Mouse (Mus musculus): Measurements from ENCODE around the gene Pipox. TPM values are rescaled to one million over a fixed set of nuclear protein-coding genes. Genes with fewer than 3 reads are reported as not detected.

The Pipox gene
- total RNA-seq, 2 experiments from 2014 or later, result not detected

- Histone ChIP-seq H3K27ac (no peak overlapping the region), H3K4me3 (no peak overlapping the region)
- TF ChIP-seq CTCF (IDR thresholded peaks at IDR 0.05), result no peak
- DNase-seq, result no peak
- intact Hi-C loops (cut with DNase I), result no loop called here
Observed at GRCm38 (mm10) chr11:77864771-77865170, 29.1 kb downstream of the Pipox start.

- DNase-seq, result no peak
- no peak overlapping the region for H3K4me3 ChIP-seq
- no peak for TF ChIP-seq CTCF (IDR thresholded peaks at IDR 0.05)
- no peak overlapping the region for H3K27ac ChIP-seq
- intact Hi-C loops (cut with DNase I), result no loop called here
Observed at GRCm38 (mm10) chr11:77862887-77863286, 31.0 kb downstream of the Pipox start.

- intact Hi-C loops (cut with DNase I), result no loop called here
- no peak for DNase-seq
- no peak for TF ChIP-seq CTCF (IDR thresholded peaks at IDR 0.05)
- no peak overlapping the region for H3K4me3 ChIP-seq
- H3K27ac ChIP-seq, result no peak overlapping the region
Observed at GRCm38 (mm10) chr11:77860947-77861346, 32.9 kb downstream of the Pipox start.

GRCm38 (mm10) chr11:77858589-77858988 is 35.3 kb downstream of the Pipox start:
- DNase-seq, result no peak

GRCm38 (mm10) chr11:77857089-77857488 is 36.8 kb downstream of the Pipox start:
- Histone ChIP-seq H3K4me3 (no peak overlapping the region), H3K27ac (no peak overlapping the region)
- TF ChIP-seq CTCF (IDR thresholded peaks at IDR 0.05), result no peak
- no peak for DNase-seq
- intact Hi-C loops (cut with DNase I), result no loop called here

More at GRCm38 (mm10) chr11:77858589-77858988, 35.3 kb downstream of the Pipox start:
- no peak for TF ChIP-seq CTCF (IDR thresholded peaks at IDR 0.05)
- Histone ChIP-seq H3K4me3 (no peak overlapping the region), H3K27ac (no peak overlapping the region)
- intact Hi-C loops (cut with DNase I), result no loop called here

- TF ChIP-seq CTCF (IDR thresholded peaks at IDR 0.05), result no peak
- H3K4me3 ChIP-seq, result no peak overlapping the region
- intact Hi-C loops (cut with DNase I), result no loop called here
- no peak overlapping the region for H3K27ac ChIP-seq
- no peak for DNase-seq
Observed at GRCm38 (mm10) chr11:77855396-77855795, 38.5 kb downstream of the Pipox start.

GRCm38 (mm10) chr11:77854641-77855040 is 39.3 kb downstream of the Pipox start:
- no peak for TF ChIP-seq CTCF (IDR thresholded peaks at IDR 0.05)
- H3K27ac ChIP-seq, result no peak overlapping the region
- no peak for DNase-seq
- intact Hi-C loops (cut with DNase I), result loop anchor here (1.0 kb wide), 1 partner anchor 16 kb away; no protein-coding TSS in a partner anchor
- H3K4me3 ChIP-seq, result no peak overlapping the region

GRCm38 (mm10) chr11:77852941-77853668 is 40.8 kb downstream of the Pipox start:
- no peak overlapping the region for H3K4me3 ChIP-seq
- DNase-seq, result no peak
- intact Hi-C loops (cut with DNase I), result no loop called here
- TF ChIP-seq CTCF (IDR thresholded peaks at IDR 0.05), result no peak
- H3K27ac ChIP-seq, result no peak overlapping the region

GRCm38 (mm10) chr11:77852195-77852594 is 41.7 kb downstream of the Pipox start:
- no peak for DNase-seq
- TF ChIP-seq CTCF (IDR thresholded peaks at IDR 0.05), result no peak
- no peak overlapping the region for H3K4me3 ChIP-seq
- intact Hi-C loops (cut with DNase I), result no loop called here
- H3K27ac ChIP-seq, result no peak overlapping the region

- H3K4me3 ChIP-seq, result no peak overlapping the region
- DNase-seq, result no peak
- no peak for TF ChIP-seq CTCF (IDR thresholded peaks at IDR 0.05)
- no peak overlapping the region for H3K27ac ChIP-seq
- intact Hi-C loops (cut with DNase I), result no loop called here
Observed at GRCm38 (mm10) chr11:77851483-77852010, 42.3 kb downstream of the Pipox start.

- peak overlapping the region; percentile 7; the same call in 1 of the 2 replicates for H3K4me3 ChIP-seq
- TF ChIP-seq CTCF (IDR thresholded peaks at IDR 0.05), result no peak
- intact Hi-C loops (cut with DNase I), result no loop called here
- DNase-seq, result peak; percentile 50
- H3K27ac ChIP-seq, result no peak overlapping the region; the same call in 1 of the 2 replicates
Observed at GRCm38 (mm10) chr11:77850401-77851244, 43.3 kb downstream of the Pipox start.

GRCm38 (mm10) chr11:77849151-77849550 is 44.7 kb downstream of the Pipox start:
- TF ChIP-seq CTCF (IDR thresholded peaks at IDR 0.05), result no peak
- no peak overlapping the region for H3K4me3 ChIP-seq
- intact Hi-C loops (cut with DNase I), result no loop called here
- no peak for DNase-seq
- H3K27ac ChIP-seq, result no peak overlapping the region

- H3K4me3 ChIP-seq, result no peak overlapping the region
- intact Hi-C loops (cut with DNase I), result no loop called here
- TF ChIP-seq CTCF (IDR thresholded peaks at IDR 0.05), result no peak
- H3K27ac ChIP-seq, result no peak overlapping the region
- peak; percentile 64 for DNase-seq
Observed at GRCm38 (mm10) chr11:77848131-77848530, 45.8 kb downstream of the Pipox start.

All from gastrocnemius, adult 2 months (tissue).